Mouse (Mus musculus): ENCODE measurements at regions not wholly inside any gene's neighbourhood (a gene's known extent, or its start where the extent isn't known, plus 50 kb on each side); places are given as distances from the start of the nearest gene placed in this dataset.

DNA sequence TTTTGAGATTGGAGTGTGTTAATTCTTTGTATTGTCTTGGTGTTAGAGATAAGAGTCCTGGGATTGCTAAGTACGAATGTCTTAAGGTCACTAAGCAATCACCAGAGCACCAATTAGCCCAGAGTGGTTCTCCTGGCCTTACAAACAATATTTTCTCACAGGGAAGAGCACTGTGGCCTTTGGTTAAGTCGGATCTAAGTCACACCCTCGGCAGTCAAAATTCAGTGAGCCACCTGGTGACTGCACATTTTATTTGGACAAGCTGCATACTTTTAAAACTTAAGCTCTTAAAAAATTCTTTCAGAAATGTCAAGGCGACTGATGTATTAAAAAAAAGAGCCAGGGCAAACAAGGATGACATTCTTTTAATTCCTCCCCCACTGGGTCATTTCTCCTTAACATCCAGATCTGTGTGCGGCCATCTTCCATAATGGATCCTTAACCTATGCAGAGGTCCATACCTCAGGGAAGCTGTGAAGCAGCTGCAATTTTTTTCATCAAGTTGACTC lies 60.9 kb upstream of the Foxa2 start:
- H3K9me3 ChIP-seq (replicated peaks) = no peaks in the 10 kb centered on the region
- H3K27me3 ChIP-seq = no peaks in the 10 kb centered on the region
- no peak for ATAC-seq (ENCODE audit: insufficient number of reproducible peaks, low FRiP score, low TSS enrichment, low read depth)
- 56% methylated on average over 5 of the region's 5 CpGs for WGBS
- H3K36me3 ChIP-seq = no peaks in the 10 kb centered on the region
- no peak overlapping the region for H3K9ac ChIP-seq
- no peaks in the 10 kb centered on the region for H3K4me1 ChIP-seq
- no peak overlapping the region for H3K27ac ChIP-seq (replicated peaks)
- H3K4me2 ChIP-seq (replicated peaks) = no peak overlapping the region
- no peak overlapping the region for H3K4me3 ChIP-seq (replicated peaks)

DNA sequence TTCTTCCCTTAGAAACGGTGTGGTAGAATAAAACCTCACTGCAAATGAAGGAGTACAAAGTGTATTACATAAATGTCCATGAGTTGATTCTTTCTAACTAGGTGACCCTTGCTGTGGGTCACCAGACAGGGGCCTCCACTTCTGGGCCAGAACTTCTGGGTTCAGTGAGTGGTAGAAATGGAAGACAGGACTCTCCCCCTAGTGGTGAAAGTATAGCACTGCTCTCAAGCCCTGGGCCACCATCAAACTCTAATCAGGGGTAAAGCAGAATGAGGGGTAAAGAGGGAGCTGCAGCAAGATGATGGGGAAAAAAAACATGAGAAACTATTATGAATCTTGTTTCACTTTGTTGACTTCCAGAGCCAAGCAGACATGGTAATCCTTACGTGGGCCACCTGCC lies 63.4 kb upstream of the Foxa2 start:
- Histone ChIP-seq H3K4me1 (no peaks in the 10 kb centered on the region), H3K27ac (replicated peaks) (no peak overlapping the region), H3K27me3 (no peaks in the 10 kb centered on the region), H3K9me3 (replicated peaks) (no peaks in the 10 kb centered on the region), H3K9ac (no peak overlapping the region), H3K4me3 (replicated peaks) (no peak overlapping the region), H3K36me3 (no peaks in the 10 kb centered on the region), H3K4me2 (replicated peaks) (no peak overlapping the region)
- ATAC-seq (ENCODE audit: insufficient number of reproducible peaks, low FRiP score, low TSS enrichment, low read depth) = no peak
- 52% methylated on average over 2 of the region's 2 CpGs for whole genome bisulfite sequencing

DNA sequence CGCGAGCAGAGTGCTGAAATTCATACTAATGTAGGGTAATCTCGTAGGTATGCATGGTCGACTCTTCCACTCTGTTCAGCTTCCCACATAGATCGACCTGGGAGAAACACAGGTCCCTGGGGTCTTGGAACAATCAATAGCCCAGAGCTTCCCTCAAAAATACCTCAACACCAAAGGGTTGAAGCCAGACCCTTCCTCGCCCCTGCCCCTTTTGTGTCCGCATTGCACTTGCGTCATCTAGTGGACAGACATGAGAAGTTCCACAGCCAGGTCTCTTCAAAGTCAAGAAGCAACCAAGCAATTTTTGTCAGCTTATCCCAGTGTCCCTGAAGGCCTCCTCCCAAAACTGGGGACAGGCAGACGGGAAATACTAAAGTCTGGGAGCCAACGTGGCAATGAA lies 65.1 kb upstream of the Foxa2 start:
- 26% methylated on average over 10 of the region's 10 CpGs for WGBS
- no peak overlapping the region for H3K4me2 ChIP-seq (replicated peaks)
- H3K27me3 ChIP-seq = no peaks in the 10 kb centered on the region
- no peak for ATAC-seq (ENCODE audit: insufficient number of reproducible peaks, low FRiP score, low TSS enrichment, low read depth)
- H3K9ac ChIP-seq = no peak overlapping the region
- no peaks in the 10 kb centered on the region for H3K36me3 ChIP-seq
- no peaks in the 10 kb centered on the region for H3K4me1 ChIP-seq
- no peak overlapping the region for H3K27ac ChIP-seq (replicated peaks)
- H3K9me3 ChIP-seq (replicated peaks) = no peaks in the 10 kb centered on the region
- H3K4me3 ChIP-seq (replicated peaks) = no peak overlapping the region

DNA sequence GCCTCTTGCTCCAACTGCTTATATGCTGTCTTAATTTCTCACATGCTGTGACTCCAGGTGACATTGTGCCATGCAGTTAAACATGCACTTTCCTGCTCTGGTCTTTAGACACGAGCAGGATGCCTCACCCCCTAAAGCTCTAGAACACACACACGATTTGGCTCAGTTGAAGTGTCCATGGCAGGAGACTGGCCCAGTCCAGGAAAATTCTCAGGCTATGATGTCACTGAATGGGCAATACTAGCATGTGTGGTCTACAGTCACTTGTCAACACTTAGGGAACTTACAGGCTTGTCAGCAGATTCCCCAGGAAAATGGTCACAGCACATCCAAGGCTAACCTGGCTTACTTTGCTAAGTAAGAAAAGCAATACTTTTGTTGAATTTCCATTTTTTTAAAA lies 66.4 kb upstream of the Foxa2 start:
- no peaks in the 10 kb centered on the region for H3K9me3 ChIP-seq (replicated peaks)
- ATAC-seq (ENCODE audit: insufficient number of reproducible peaks, low FRiP score, low TSS enrichment, low read depth) = no peak
- H3K36me3 ChIP-seq = no peaks in the 10 kb centered on the region
- no peaks in the 10 kb centered on the region for H3K27me3 ChIP-seq
- no peak overlapping the region for H3K27ac ChIP-seq (replicated peaks)
- no peaks in the 10 kb centered on the region for H3K4me1 ChIP-seq
- H3K4me2 ChIP-seq (replicated peaks) = no peak overlapping the region
- no peak overlapping the region for H3K9ac ChIP-seq
- 43% methylated on average over 2 of the region's 2 CpGs for WGBS
- no peak overlapping the region for H3K4me3 ChIP-seq (replicated peaks)

DNA sequence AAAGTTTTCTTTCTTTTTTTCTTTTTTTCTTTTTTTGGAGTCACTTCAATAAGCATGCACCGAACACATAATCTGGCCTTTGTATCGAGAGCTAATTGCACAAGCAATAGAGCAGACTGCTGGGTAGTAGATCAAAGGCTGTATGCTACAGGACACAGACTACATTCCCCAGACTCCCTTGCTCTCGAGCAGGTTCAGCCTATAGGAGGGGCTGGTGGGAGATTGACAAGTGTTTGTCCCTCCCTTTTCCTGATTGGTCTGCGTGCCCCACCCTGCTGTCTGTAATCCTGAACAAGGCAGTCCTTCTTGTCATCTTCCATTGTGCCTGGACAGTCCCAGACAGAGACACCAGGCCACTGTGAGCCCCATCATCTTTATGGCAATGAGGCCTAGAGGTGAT lies 67.8 kb upstream of the Foxa2 start:
- ATAC-seq (ENCODE audit: insufficient number of reproducible peaks, low FRiP score, low TSS enrichment, low read depth) = no peak
- Histone ChIP-seq H3K4me1 (no peaks in the 10 kb centered on the region), H3K9me3 (replicated peaks) (no peaks in the 10 kb centered on the region), H3K4me3 (replicated peaks) (no peak overlapping the region), H3K4me2 (replicated peaks) (no peak overlapping the region), H3K27ac (replicated peaks) (no peak overlapping the region), H3K36me3 (no peaks in the 10 kb centered on the region), H3K27me3 (no peaks in the 10 kb centered on the region), H3K9ac (no peak overlapping the region)
- WGBS = 24% methylated on average over 4 of the region's 4 CpGs

DNA sequence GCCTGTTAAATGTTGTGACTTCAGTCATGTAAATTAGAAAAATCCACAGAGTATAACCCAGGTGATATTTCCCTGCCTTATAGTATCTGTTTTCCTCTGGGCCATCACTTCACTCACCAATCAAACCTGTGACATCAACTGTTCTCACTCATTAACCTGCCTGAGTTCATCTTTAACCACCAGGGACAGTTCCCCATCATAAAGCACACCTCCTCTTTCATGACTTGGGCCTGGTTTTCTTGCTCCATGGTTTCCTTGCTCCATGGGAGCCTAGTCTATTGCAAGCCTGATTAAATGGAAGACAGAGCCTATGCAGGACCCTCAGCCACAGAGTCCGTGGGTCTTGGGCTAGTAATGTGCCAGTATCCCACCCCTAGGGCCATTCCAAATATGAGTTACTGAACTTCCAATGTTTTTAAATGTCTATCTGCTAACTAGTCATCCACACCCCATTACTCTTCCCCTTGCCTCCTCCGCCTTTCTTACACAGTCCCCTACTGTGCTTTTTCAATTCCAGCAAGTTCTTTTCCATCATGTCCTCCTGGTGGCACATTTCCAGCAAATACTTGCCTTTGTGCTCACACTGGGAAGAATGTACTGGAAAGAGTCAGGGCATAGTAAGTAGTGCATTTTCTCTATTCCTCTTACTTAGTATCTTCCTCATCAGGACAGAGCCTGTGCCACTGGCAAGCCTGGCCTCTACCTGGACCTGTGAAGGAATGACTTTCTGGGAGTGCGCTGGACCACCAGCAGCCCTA lies 69.4 kb upstream of the Foxa2 start:
- no peaks in the 10 kb centered on the region for H3K36me3 ChIP-seq
- H3K27ac ChIP-seq (replicated peaks) = no peak overlapping the region
- H3K9me3 ChIP-seq (replicated peaks) = no peaks in the 10 kb centered on the region
- 84% methylated on average over 3 of the region's 3 CpGs for WGBS
- H3K4me1 ChIP-seq = no peaks in the 10 kb centered on the region
- no peak overlapping the region for H3K9ac ChIP-seq
- 0 out of 2 replicates have a peak, but pooled peaks cover under 1% of the 10 kb centered on the region for H3K27me3 ChIP-seq
- H3K4me3 ChIP-seq (replicated peaks) = no peak overlapping the region
- no peak for ATAC-seq (ENCODE audit: insufficient number of reproducible peaks, low FRiP score, low TSS enrichment, low read depth)
- no peak overlapping the region for H3K4me2 ChIP-seq (replicated peaks)

DNA sequence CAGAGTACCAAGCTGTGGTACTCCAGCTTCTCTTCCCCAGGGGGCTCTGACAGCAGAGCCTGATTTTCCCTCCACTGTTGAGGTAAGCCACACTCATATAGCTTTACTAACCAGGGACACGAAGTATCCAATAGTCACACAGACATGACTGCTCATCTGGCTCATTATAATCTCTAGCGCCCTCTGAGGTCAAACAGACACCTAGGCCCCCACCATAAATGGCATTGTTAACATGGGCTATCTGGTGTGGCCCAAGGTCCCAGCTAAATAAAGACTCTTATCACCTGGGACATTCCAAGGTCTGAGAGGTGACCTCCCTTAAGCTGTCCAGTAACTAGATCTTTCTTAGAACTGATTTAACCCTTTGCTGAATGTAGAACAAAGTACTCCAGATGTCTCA lies 70.7 kb upstream of the Foxa2 start:
- Histone ChIP-seq H3K27ac (replicated peaks) (no peak overlapping the region), H3K9ac (no peak overlapping the region), H3K27me3 (0 out of 2 replicates have a peak, but pooled peaks cover 5% of the 10 kb centered on the region), H3K4me2 (replicated peaks) (no peak overlapping the region), H3K36me3 (no peaks in the 10 kb centered on the region), H3K4me3 (replicated peaks) (no peak overlapping the region), H3K9me3 (replicated peaks) (no peaks in the 10 kb centered on the region), H3K4me1 (0 out of 2 replicates have a peak, but pooled peaks cover under 1% of the 10 kb centered on the region)
- 44% methylated on average over 2 of the region's 2 CpGs for WGBS
- ATAC-seq (ENCODE audit: insufficient number of reproducible peaks, low FRiP score, low TSS enrichment, low read depth) = no peak

DNA sequence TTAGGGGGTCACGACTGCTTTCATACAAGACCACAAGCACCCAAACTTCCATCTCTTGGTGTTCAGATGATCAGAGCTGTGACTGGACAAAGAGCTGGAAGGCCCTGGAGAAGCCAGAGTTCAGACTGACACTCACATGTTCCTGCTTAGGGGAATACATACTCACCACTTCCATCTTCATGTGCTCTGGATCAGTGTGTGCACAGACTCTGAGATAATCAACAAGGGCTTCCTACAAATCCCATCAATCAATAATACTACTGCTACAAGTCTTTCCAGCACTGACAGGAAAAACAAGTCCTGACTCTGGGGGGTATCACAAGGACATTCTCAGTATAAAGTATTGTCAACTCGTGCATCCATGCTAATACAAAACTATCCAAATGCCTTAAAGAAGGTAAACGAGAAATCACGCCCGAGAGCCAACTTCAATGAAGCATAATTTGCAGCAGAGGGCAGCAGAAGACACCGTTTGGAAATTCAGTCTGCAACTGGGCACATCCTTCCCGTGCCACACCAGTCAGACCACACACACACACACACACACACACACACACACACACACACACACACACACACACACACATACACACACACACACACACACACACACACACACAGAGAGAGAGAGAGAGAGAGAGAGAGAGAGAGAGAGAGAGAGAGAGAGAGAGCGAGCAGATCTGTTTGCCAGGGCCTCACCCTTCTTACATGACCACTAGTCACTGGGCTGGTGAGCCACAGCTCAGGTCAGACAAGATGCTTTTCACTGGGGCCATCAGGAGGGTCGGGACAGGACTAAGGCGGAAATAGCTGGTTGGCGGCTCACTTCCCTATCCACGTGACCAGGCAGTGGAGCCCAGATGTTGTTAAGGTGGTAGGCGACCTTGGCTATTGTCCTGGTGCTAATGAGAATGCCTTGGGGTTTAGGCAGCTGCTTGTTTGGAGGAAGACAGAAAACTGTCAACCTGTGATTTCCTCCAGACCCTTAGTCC lies 75.4 kb upstream of the Foxa2 start:
- H3K4me1 ChIP-seq = 0 out of 2 replicates have a peak, but pooled peaks cover 6% of the 10 kb centered on the region
- no peaks in the 10 kb centered on the region for H3K36me3 ChIP-seq
- ATAC-seq (ENCODE audit: insufficient number of reproducible peaks, low FRiP score, low TSS enrichment, low read depth) = no peak
- H3K9ac ChIP-seq = no peak overlapping the region
- H3K4me2 ChIP-seq (replicated peaks) = no peak overlapping the region
- H3K27ac ChIP-seq (replicated peaks) = no peak overlapping the region
- 30% methylated on average over 13 of the region's 13 CpGs for WGBS
- 0 out of 2 replicates have a peak, but pooled peaks cover 5% of the 10 kb centered on the region for H3K27me3 ChIP-seq
- no peaks in the 10 kb centered on the region for H3K9me3 ChIP-seq (replicated peaks)
- no peak overlapping the region for H3K4me3 ChIP-seq (replicated peaks)

DNA sequence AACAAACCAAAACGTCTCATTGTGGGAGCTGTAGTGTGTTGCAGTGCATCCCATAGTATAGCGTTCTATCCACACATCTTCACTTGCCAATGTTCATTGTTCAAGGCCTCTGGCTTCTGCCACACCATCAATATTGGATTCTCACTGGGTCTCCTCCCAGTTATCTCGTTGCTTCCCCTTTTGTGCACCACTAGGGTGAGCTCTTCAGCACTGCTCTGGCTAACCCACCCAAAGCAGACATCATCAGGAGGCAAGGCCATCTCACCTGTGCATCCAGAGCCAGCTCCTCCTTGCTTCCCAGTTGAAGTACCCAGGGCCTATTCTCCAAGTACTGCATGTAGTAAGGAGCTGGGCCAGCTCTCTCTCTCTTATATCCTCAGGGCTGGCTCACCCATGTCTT lies 77.0 kb upstream of the Foxa2 start:
- H3K9me3 ChIP-seq (replicated peaks) = no peaks in the 10 kb centered on the region
- no peak overlapping the region for H3K9ac ChIP-seq
- 56% methylated on average over 3 of the region's 3 CpGs for WGBS
- 0 out of 2 replicates have a peak, but pooled peaks cover 5% of the 10 kb centered on the region for H3K27me3 ChIP-seq
- ATAC-seq (ENCODE audit: insufficient number of reproducible peaks, low FRiP score, low TSS enrichment, low read depth) = no peak
- H3K4me2 ChIP-seq (replicated peaks) = no peak overlapping the region
- no peak overlapping the region for H3K27ac ChIP-seq (replicated peaks)
- H3K4me3 ChIP-seq (replicated peaks) = no peak overlapping the region
- H3K4me1 ChIP-seq = 0 out of 2 replicates have a peak, but pooled peaks cover 6% of the 10 kb centered on the region
- no peaks in the 10 kb centered on the region for H3K36me3 ChIP-seq

DNA sequence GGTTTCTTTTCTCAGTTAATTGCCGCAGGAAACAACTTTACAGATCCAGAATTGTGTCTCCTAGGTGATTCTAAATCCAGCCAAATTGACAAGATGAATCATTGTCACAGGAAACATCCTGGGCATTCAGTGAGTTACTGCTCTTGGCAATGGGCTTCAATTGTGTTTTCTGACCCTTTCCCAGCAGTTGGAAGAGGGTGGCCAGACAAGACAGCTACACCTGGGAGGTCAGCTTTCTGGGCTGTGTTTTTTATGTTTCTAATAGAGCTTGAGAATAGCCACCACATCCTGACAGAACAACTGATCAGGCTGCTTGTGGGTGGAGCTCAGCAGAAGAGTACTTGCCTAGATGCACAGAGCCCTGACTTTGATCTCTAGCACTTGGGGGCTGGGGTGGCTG lies 87.0 kb upstream of the Foxa2 start:
- Histone ChIP-seq H3K9me3 (replicated peaks) (no peaks in the 10 kb centered on the region), H3K36me3 (no peaks in the 10 kb centered on the region), H3K27me3 (no peaks in the 10 kb centered on the region), H3K4me3 (replicated peaks) (no peak overlapping the region), H3K9ac (no peak overlapping the region), H3K27ac (replicated peaks) (no peak overlapping the region), H3K4me1 (no peaks in the 10 kb centered on the region), H3K4me2 (replicated peaks) (no peak overlapping the region)
- no peak for ATAC-seq (ENCODE audit: insufficient number of reproducible peaks, low FRiP score, low TSS enrichment, low read depth)
- WGBS = 97% methylated on average over 1 of the region's 1 CpGs

DNA sequence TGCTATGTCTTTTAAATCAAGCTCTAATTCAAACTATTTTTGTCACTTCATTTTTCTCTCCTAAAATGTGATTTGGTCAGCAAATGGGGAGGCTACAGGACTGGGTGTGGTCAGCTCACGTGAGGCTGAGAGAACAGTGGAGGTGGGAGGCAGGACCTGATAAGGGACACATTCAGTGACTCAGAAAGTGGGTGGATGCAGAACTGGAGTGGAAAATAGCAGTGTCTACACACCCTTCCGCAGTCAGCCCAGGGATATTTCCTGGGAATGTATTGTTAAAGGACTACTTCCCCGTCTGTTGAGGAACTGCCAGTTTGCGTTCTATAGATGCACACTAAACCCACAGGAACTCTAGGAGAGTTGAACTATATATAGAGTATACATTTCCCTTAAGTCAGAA lies 95.2 kb upstream of the Foxa2 start:
- Histone ChIP-seq H3K9ac (no peak overlapping the region), H3K36me3 (no peaks in the 10 kb centered on the region), H3K27ac (replicated peaks) (no peak overlapping the region), H3K9me3 (replicated peaks) (no peaks in the 10 kb centered on the region), H3K4me2 (replicated peaks) (no peak overlapping the region), H3K4me3 (replicated peaks) (no peak overlapping the region), H3K4me1 (no peaks in the 10 kb centered on the region), H3K27me3 (no peaks in the 10 kb centered on the region)
- ATAC-seq (ENCODE audit: insufficient number of reproducible peaks, low FRiP score, low TSS enrichment, low read depth) = no peak
- 74% methylated on average over 4 of the region's 4 CpGs for WGBS

Data from embryonic facial prominence, embryonic 15.5 days (tissue).